In the genomic region with DNA sequence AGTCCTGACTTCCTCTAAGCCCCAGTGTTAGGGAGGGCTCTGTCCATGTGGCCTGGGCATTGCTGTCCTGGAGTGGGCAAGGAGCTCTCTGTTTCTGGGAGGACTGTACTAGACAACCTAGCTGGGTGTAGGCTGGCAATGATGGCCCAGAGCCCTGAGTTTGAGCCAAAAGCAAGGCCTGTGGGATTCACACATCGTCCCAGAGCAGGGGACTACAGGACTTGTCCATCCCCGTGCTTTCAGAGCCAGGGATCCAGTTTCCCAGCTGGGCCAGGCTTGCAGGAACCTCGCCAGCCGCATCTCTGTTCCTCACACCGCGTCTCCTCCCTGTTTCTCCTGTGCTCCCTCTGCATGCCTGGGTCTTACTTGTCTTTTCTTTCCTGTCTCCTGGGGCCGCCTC, we compare ENCODE assay signal across 22 mouse cellular contexts.
A peak's percentile ranks its signal among the peaks of the same experiment; 100 is the strongest.
DNase-seq lines count a peak whose midpoint lies in the region; ATAC-seq and TF ChIP-seq lines count a peak whose summit lies in the region.
"Had no signal": no experiment of that assay in that cellular context is flagged by ENCODE, and none has a peak within 500 bp of the region (broad histone marks: within the 10 kb centered on the region; RNA-seq: fewer than 3 reads in every experiment).

No protein-coding gene starts in this region.

- DNase-seq in cerebellum, postnatal 14 days, result peak; percentile 39 to 43
- DNase-seq in cerebellum, adult 9-10 months, result no peak
- DNase-seq in hindbrain, embryonic 10.5 days (ENCODE audit: low spot score), result no peak
- DNase-seq in hindbrain, embryonic 11.5 days (ENCODE audit: low spot score), result no peak
- DNase-seq in gastrocnemius, adult 8-10 months (ENCODE audit: low spot score in 2 of 2), result peak; percentile 66 to 77
- no peak for DNase-seq in frontal cortex, postnatal 10 days (ENCODE audit: low spot score in 2 of 2)
- no peak for DNase-seq in spleen, postnatal 14 days (ENCODE audit: low spot score in 2 of 2)
- DNase-seq: adrenal gland, postnatal 14 days; heart, postnatal 4 days; kidney, adult 8-10 months; kidney, postnatal 36 days; layer of hippocampus, postnatal 36 days; lung, embryonic 14.5 days; lung, postnatal 4 days; right cerebral cortex, adult 18-20 months; thymus, postnatal 14 days had no signal

- no peak overlapping the region for H3K4me3 ChIP-seq in hindbrain, embryonic 10.5 days
- H3K4me3 ChIP-seq in hindbrain, embryonic 11.5 days (ENCODE audit: low read depth, low read length), result no peak overlapping the region
- no peak overlapping the region for H3K4me3 ChIP-seq in bone marrow macrophage, adult 2 months (ENCODE audit: insufficient read depth, low read length)
- H3K4me3 ChIP-seq: embryonic facial prominence, embryonic 12.5 days; liver, embryonic 12.5 days; midbrain, embryonic 12.5 days had no signal

- no peak overlapping the region for H3K4me2 ChIP-seq in hindbrain, embryonic 11.5 days (replicated peaks; ENCODE audit: low read depth, low read length)
- H3K4me2 ChIP-seq: embryonic facial prominence, embryonic 12.5 days; liver, embryonic 12.5 days; lung, embryonic 14.5 days; midbrain, embryonic 12.5 days had no signal

- no peaks in the 10 kb centered on the region; the same call in 1 of the 2 replicates for H3K27me3 ChIP-seq in hindbrain, embryonic 10.5 days (ENCODE audit: insufficient read depth, poor library complexity, severe bottlenecking)
- no peaks in the 10 kb centered on the region for H3K27me3 ChIP-seq in hindbrain, embryonic 11.5 days (ENCODE audit: control insufficient read depth, insufficient read depth, low read length)
- H3K27me3 ChIP-seq: liver, embryonic 12.5 days; midbrain, embryonic 12.5 days had no signal

- WGBS in hindbrain, embryonic 10.5 days, result 80% methylated on average over 7 of the region's 7 CpGs
- 87% methylated on average over 7 of the region's 7 CpGs for WGBS in hindbrain, embryonic 11.5 days

- no peaks in the 10 kb centered on the region for H3K9me3 ChIP-seq in hindbrain, embryonic 10.5 days
- H3K9me3 ChIP-seq in hindbrain, embryonic 11.5 days (ENCODE audit: control insufficient read depth, low read length), result no peaks in the 10 kb centered on the region
- H3K9me3 ChIP-seq: embryonic facial prominence, embryonic 12.5 days; liver, embryonic 12.5 days; midbrain, embryonic 12.5 days had no signal

- no peak for TF ChIP-seq POLR2A in bone marrow macrophage, adult 2 months (IDR thresholded peaks at IDR 0.05; ENCODE audit: borderline replicate concordance, low read depth, low read length)

- 0 out of 2 replicates have a peak, but pooled peaks cover 4% of the 10 kb centered on the region for H3K4me1 ChIP-seq in hindbrain, embryonic 10.5 days (replicated peaks)
- no peaks in the 10 kb centered on the region for H3K4me1 ChIP-seq in hindbrain, embryonic 11.5 days (replicated peaks; ENCODE audit: control insufficient read depth, insufficient read depth, low read length)
- peaks cover 30% of the 10 kb centered on the region for H3K4me1 ChIP-seq in bone marrow macrophage, adult 2 months (ENCODE audit: control insufficient read depth, insufficient read depth, low read length)
- H3K4me1 ChIP-seq: liver, embryonic 12.5 days had no signal

- no peak overlapping the region for H3K9ac ChIP-seq in hindbrain, embryonic 11.5 days (ENCODE audit: low read depth, low read length)
- H3K9ac ChIP-seq: embryonic facial prominence, embryonic 12.5 days; liver, embryonic 12.5 days; lung, embryonic 14.5 days; midbrain, embryonic 12.5 days had no signal

- no peaks in the 10 kb centered on the region for H3K36me3 ChIP-seq in hindbrain, embryonic 10.5 days
- H3K36me3 ChIP-seq in hindbrain, embryonic 11.5 days (ENCODE audit: control insufficient read depth, insufficient read depth, low read length), result no peaks in the 10 kb centered on the region
- H3K36me3 ChIP-seq: embryonic facial prominence, embryonic 12.5 days; liver, embryonic 12.5 days; midbrain, embryonic 12.5 days had no signal

- TF ChIP-seq CTCF in bone marrow macrophage, adult 2 months (IDR thresholded peaks at IDR 0.05; ENCODE audit: low read depth, low read length), result no peak

- no peak for ATAC-seq in hindbrain, embryonic 11.5 days (ENCODE audit: low FRiP score)
- ATAC-seq: inflammation-experienced regulatory T-cells, adult 6 months; liver, embryonic 12.5 days had no signal

- H3K27ac ChIP-seq in hindbrain, embryonic 10.5 days, result peak overlapping the region; percentile 1; the same call in 1 of the 2 replicates
- H3K27ac ChIP-seq in hindbrain, embryonic 11.5 days (ENCODE audit: low read depth, low read length), result no peak overlapping the region
- peak overlapping the region; percentile 43 for H3K27ac ChIP-seq in bone marrow macrophage, adult 2 months (ENCODE audit: insufficient read depth, low read depth, low read length)
- H3K27ac ChIP-seq: embryonic facial prominence, embryonic 12.5 days; liver, embryonic 12.5 days; midbrain, embryonic 12.5 days; stomach, postnatal 0 days had no signal

Comparison
In these comparisons a context has a peak if more than half of its experiments do, and no peak if none do; other contexts are left out.
1. DNase-seq: peak in cerebellum, postnatal 14 days (2 of 2) and gastrocnemius, adult 8-10 months (2 of 2); none in cerebellum, adult 9-10 months (single experiment), hindbrain, embryonic 10.5 days (single experiment), hindbrain, embryonic 11.5 days (single experiment), frontal cortex, postnatal 10 days (0 of 2) and spleen, postnatal 14 days (0 of 2).